Mouse (Mus musculus) embryo, embryonic 9.5 days (tissue): ENCODE results near the gene Tssk1.

ENCODE experiments used
- DNase-seq: peaks from one replicate; pipeline ENCODE4 v3.0.0-alpha.2; 2017; ENCODE audit errors: extremely low spot score

The Tssk1 gene

GRCm38 (mm10) chr16:17893923-17894322 lies at the start of gene Tssk1:
TSS of gene Tssk1 (plus strand) at chr16:17894223.
- DNase-seq, result no peak

- no peak for DNase-seq
Observed at GRCm38 (mm10) chr16:17848431-17848830, 45.6 kb upstream of the Tssk1 start.

- peak; percentile 53 for DNase-seq
Observed at GRCm38 (mm10) chr16:17848928-17849327, 45.1 kb upstream of the Tssk1 start.

GRCm38 (mm10) chr16:17849486-17849885 lies 44.5 kb upstream of the Tssk1 start:
- no peak for DNase-seq

GRCm38 (mm10) chr16:17851331-17851730 lies 42.7 kb upstream of the Tssk1 start:
- no peak for DNase-seq

- DNase-seq, result no peak
Observed at GRCm38 (mm10) chr16:17851860-17852259, 42.2 kb upstream of the Tssk1 start.

- no peak for DNase-seq
Observed at GRCm38 (mm10) chr16:17853263-17853662, 40.8 kb upstream of the Tssk1 start.

- no peak for DNase-seq
Observed at GRCm38 (mm10) chr16:17857157-17857556, 36.9 kb upstream of the Tssk1 start.

GRCm38 (mm10) chr16:17858592-17858991 lies 35.4 kb upstream of the Tssk1 start:
- no peak for DNase-seq

- no peak for DNase-seq
Observed at GRCm38 (mm10) chr16:17865293-17865692, 28.7 kb upstream of the Tssk1 start.

- no peak for DNase-seq
Observed at GRCm38 (mm10) chr16:17865770-17866169, 28.3 kb upstream of the Tssk1 start.

- no peak for DNase-seq
Observed at GRCm38 (mm10) chr16:17871248-17871647, 22.8 kb upstream of the Tssk1 start.

- no peak for DNase-seq
Observed at GRCm38 (mm10) chr16:17872995-17873394, 21.0 kb upstream of the Tssk1 start.

GRCm38 (mm10) chr16:17875174-17875573 lies 18.8 kb upstream of the Tssk1 start:
- DNase-seq, result no peak

- no peak for DNase-seq
Observed at GRCm38 (mm10) chr16:17876096-17876495, 17.9 kb upstream of the Tssk1 start.

- DNase-seq, result no peak
Observed at GRCm38 (mm10) chr16:17879571-17879970, 14.5 kb upstream of the Tssk1 start.

GRCm38 (mm10) chr16:17882196-17882595 lies 11.8 kb upstream of the Tssk1 start:
- no peak for DNase-seq

GRCm38 (mm10) chr16:17884116-17884515 lies 9.9 kb upstream of the Tssk1 start:
- no peak for DNase-seq

GRCm38 (mm10) chr16:17889689-17890341 lies 4.2 kb upstream of the Tssk1 start:
- no peak for DNase-seq

GRCm38 (mm10) chr16:17890342-17890727 lies 3.7 kb upstream of the Tssk1 start:
- no peak for DNase-seq

GRCm38 (mm10) chr16:17890917-17891566 lies 3.0 kb upstream of the Tssk1 start:
- no peak for DNase-seq

- peak; percentile 100 for DNase-seq
Observed at GRCm38 (mm10) chr16:17891567-17891959, 2.5 kb upstream of the Tssk1 start, which contains the start of gene Gm20518. TSS of gene Gm20518 (minus strand) at chr16:17891671.

GRCm38 (mm10) chr16:17892606-17893005 lies 1.4 kb upstream of the Tssk1 start:
- no peak for DNase-seq

- no peak for DNase-seq
Observed at GRCm38 (mm10) chr16:17896091-17896490, 2.1 kb downstream of the Tssk1 start.
